Mouse (Mus musculus) embryo, embryonic 11.5 days (tissue): ENCODE measurements around the gene Slc10a6.

Experiments
- DNase-seq: peaks from one replicate; pipeline ENCODE4 v3.0.0-alpha.2; 2012; ENCODE audit warnings: low read depth, low spot score

Slc10a6 gene

GRCm38 (mm10) chr5:103629111-103629764, at the start of gene Slc10a6:
Gene Slc10a6, minus strand, starts transcription at chr5:103629403.
- DNase-seq = no peak

- no peak for DNase-seq
Observed at GRCm38 (mm10) chr5:103678974-103679373, 49.8 kb upstream of the Slc10a6 start.

- no peak for DNase-seq
Observed at GRCm38 (mm10) chr5:103677894-103678293, 48.7 kb upstream of the Slc10a6 start.

- no peak for DNase-seq
Observed at GRCm38 (mm10) chr5:103676289-103676881, 47.2 kb upstream of the Slc10a6 start.

- DNase-seq = no peak
Observed at GRCm38 (mm10) chr5:103674482-103674881, 45.3 kb upstream of the Slc10a6 start.

- no peak for DNase-seq
Observed at GRCm38 (mm10) chr5:103673611-103674010, 44.4 kb upstream of the Slc10a6 start.

GRCm38 (mm10) chr5:103671858-103672257, 42.7 kb upstream of the Slc10a6 start:
- DNase-seq = no peak

GRCm38 (mm10) chr5:103665876-103666275, 36.7 kb upstream of the Slc10a6 start:
- no peak for DNase-seq

- DNase-seq = no peak
Observed at GRCm38 (mm10) chr5:103664932-103665331, 35.7 kb upstream of the Slc10a6 start.

GRCm38 (mm10) chr5:103659571-103659970, 30.4 kb upstream of the Slc10a6 start:
- DNase-seq = peak; percentile 53

- no peak for DNase-seq
Observed at GRCm38 (mm10) chr5:103658921-103659320, 29.7 kb upstream of the Slc10a6 start.

- peak; percentile 56 for DNase-seq
Observed at GRCm38 (mm10) chr5:103655346-103656118, 26.3 kb upstream of the Slc10a6 start, which contains the start of gene 1700016H13Rik. Gene 1700016H13Rik, minus strand, starts transcription at chr5:103656010.

- no peak for DNase-seq
Observed at GRCm38 (mm10) chr5:103654780-103655179, 25.6 kb upstream of the Slc10a6 start.

GRCm38 (mm10) chr5:103654225-103654624, 25.0 kb upstream of the Slc10a6 start:
- DNase-seq = peak; percentile 49

GRCm38 (mm10) chr5:103647320-103647719, 18.1 kb upstream of the Slc10a6 start:
- DNase-seq = no peak

GRCm38 (mm10) chr5:103644167-103644566, 15.0 kb upstream of the Slc10a6 start:
- no peak for DNase-seq

GRCm38 (mm10) chr5:103637162-103637561, 8.0 kb upstream of the Slc10a6 start:
- no peak for DNase-seq

- DNase-seq = no peak
Observed at GRCm38 (mm10) chr5:103629854-103630580, 814 bp upstream of the Slc10a6 start.

- no peak for DNase-seq
Observed at GRCm38 (mm10) chr5:103628499-103628898, 704 bp downstream of the Slc10a6 start.

- no peak for DNase-seq
Observed at GRCm38 (mm10) chr5:103624831-103625230, 4.4 kb downstream of the Slc10a6 start.

- DNase-seq = no peak
Observed at GRCm38 (mm10) chr5:103622321-103622720, 6.9 kb downstream of the Slc10a6 start.
